Mouse (Mus musculus) midbrain, embryonic 16.5 days (tissue): ENCODE measurements around the gene Kcng3. TPM values are rescaled to one million over a fixed set of nuclear protein-coding genes. Genes with fewer than 3 reads are reported as not detected.

ENCODE experiments used
- ATAC-seq: fragments of 200-750 bp; cut with Nextera tagmentation; 2 replicates; pipeline ENCODE4 v1.8.0; 2017; ENCODE audit warnings: moderate TSS enrichment
- H3K27ac ChIP-seq: fragments of 300-500 bp; sonication (generic); 2 replicates; pipeline ENCODE4 v1.5.1; 2014; ENCODE audit warnings: mild to moderate bottlenecking, low read length, mixed read lengths
- H3K27me3 ChIP-seq: fragments of 300-500 bp; sonication (generic); 2 replicates; pipeline ENCODE4 v1.6.1; 2014; ENCODE audit warnings: low read depth, low read length, mixed read lengths; ENCODE audit not compliant: control insufficient read depth, insufficient read depth
- H3K36me3 ChIP-seq: fragments of 300-500 bp; sonication (generic); 2 replicates; pipeline ENCODE4 v1.6.1; 2014; ENCODE audit warnings: mild to moderate bottlenecking, low read length, moderate library complexity, mixed read lengths; ENCODE audit not compliant: control insufficient read depth, insufficient read depth
- H3K4me1 ChIP-seq: fragments of 300-500 bp; sonication (generic); 2 replicates; pipeline ENCODE4 v1.6.1; 2014; ENCODE audit warnings: mild to moderate bottlenecking, low read length, mixed read lengths; ENCODE audit not compliant: control insufficient read depth, insufficient read depth
- H3K4me2 ChIP-seq: fragments of 300-500 bp; sonication (generic); 2 replicates; pipeline ENCODE4 v1.6.1; 2014; ENCODE audit warnings: mild to moderate bottlenecking, low read length, mixed read lengths
- H3K4me3 ChIP-seq: fragments of 300-500 bp; sonication (generic); 2 replicates; pipeline ENCODE4 v1.5.1; 2014; ENCODE audit warnings: low read depth, mild to moderate bottlenecking, low read length, moderate library complexity, mixed read lengths
- H3K9ac ChIP-seq: fragments of 300-500 bp; sonication (generic); 2 replicates; pipeline ENCODE4 v1.6.1; 2014; ENCODE audit warnings: low read depth, low read length, mixed read lengths
- H3K9me3 ChIP-seq: fragments of 300-500 bp; sonication (generic); replicated peaks from 2 replicates; pipeline ENCODE4 v1.6.1; 2014; ENCODE audit warnings: mild to moderate bottlenecking, low read length, mixed read lengths; ENCODE audit not compliant: control insufficient read depth, poor library complexity, severe bottlenecking
- WGBS: fragments of 180-500 bp; shearing (Covaris S2); extraction: QIAGEN DNeasy Blood & Tissue Kit; methylation state at CpG from one replicate; pipeline ENCODE4 v1.1.7; 2014; 5-methylcytosine and 5-hydroxymethylcytosine counted together
- polyA plus RNA-seq: library from polyadenylated mRNA; unstranded; fragments of >200 nt; fragmentation: Nextera tagmentation; extraction: Ambion mirVana; gene quantifications from 2 replicates; pipeline ENCODE4 v1.2.1, GENCODE M21; 2015

Gene Kcng3
- 0.10 TPM in 1 of 2 replicates, not detected in the other for polyA plus RNA-seq

GRCm38 (mm10) chr17:83631783-83632652, at the start of gene Kcng3:
Gene Kcng3 (minus strand): TSS chr17:83631895.
- H3K27me3 ChIP-seq = peaks cover 36% of the 10 kb centered on the region
- no peaks in the 10 kb centered on the region for H3K9me3 ChIP-seq
- H3K9ac ChIP-seq = peak within 1 kb of the TSS; percentile 59
- no peak within 1 kb of the TSS for H3K27ac ChIP-seq
- WGBS = under 1% methylated on average over 67 of the region's 86 CpGs
- peak within 1 kb of the TSS; percentile 78 for H3K4me2 ChIP-seq
- peak within 1 kb of the TSS; percentile 56 for H3K4me3 ChIP-seq
- H3K36me3 ChIP-seq = no peaks in the 10 kb centered on the region
- H3K4me1 ChIP-seq = peaks cover 23% of the 10 kb centered on the region
- peak; percentile 66 for ATAC-seq

GRCm38 (mm10) chr17:83677370-83677769, 45.7 kb upstream of the Kcng3 start:
- WGBS = 75% methylated on average over 1 of the region's 1 CpGs

GRCm38 (mm10) chr17:83672685-83673084, 41.0 kb upstream of the Kcng3 start:
- H3K36me3 ChIP-seq = no peaks in the 10 kb centered on the region
- H3K4me2 ChIP-seq = no peak overlapping the region
- 88% methylated on average over 4 of the region's 4 CpGs for WGBS
- no peak overlapping the region for H3K4me3 ChIP-seq
- no peaks in the 10 kb centered on the region for H3K9me3 ChIP-seq
- no peaks in the 10 kb centered on the region for H3K27me3 ChIP-seq
- no peak for ATAC-seq
- H3K27ac ChIP-seq = no peak overlapping the region
- H3K9ac ChIP-seq = no peak overlapping the region
- H3K4me1 ChIP-seq = no peaks in the 10 kb centered on the region

More at GRCm38 (mm10) chr17:83677370-83677769, 45.7 kb upstream of the Kcng3 start:
- H3K36me3 ChIP-seq = no peaks in the 10 kb centered on the region
- no peak overlapping the region for H3K4me2 ChIP-seq
- no peaks in the 10 kb centered on the region for H3K4me1 ChIP-seq
- no peaks in the 10 kb centered on the region for H3K9me3 ChIP-seq
- no peak for ATAC-seq
- H3K4me3 ChIP-seq = no peak overlapping the region
- no peak overlapping the region for H3K27ac ChIP-seq
- H3K9ac ChIP-seq = no peak overlapping the region
- no peaks in the 10 kb centered on the region for H3K27me3 ChIP-seq

GRCm38 (mm10) chr17:83667934-83668690, 36.4 kb upstream of the Kcng3 start:
- Histone ChIP-seq H3K4me3 (no peak overlapping the region), H3K9ac (no peak overlapping the region), H3K27me3 (no peaks in the 10 kb centered on the region), H3K4me1 (no peaks in the 10 kb centered on the region), H3K36me3 (no peaks in the 10 kb centered on the region), H3K4me2 (no peak overlapping the region), H3K27ac (no peak overlapping the region), H3K9me3 (no peaks in the 10 kb centered on the region; the same call in 1 of the 2 replicates)
- no peak for ATAC-seq
- WGBS = 85% methylated on average over 3 of the region's 3 CpGs

- Histone ChIP-seq H3K4me2 (no peak overlapping the region), H3K4me3 (no peak overlapping the region), H3K9ac (no peak overlapping the region), H3K27ac (no peak overlapping the region), H3K36me3 (no peaks in the 10 kb centered on the region), H3K9me3 (no peaks in the 10 kb centered on the region; the same call in 1 of the 2 replicates), H3K4me1 (no peaks in the 10 kb centered on the region), H3K27me3 (no peaks in the 10 kb centered on the region)
- ATAC-seq = no peak
- WGBS = 78% methylated on average over 13 of the region's 13 CpGs
These were observed 35.0 kb upstream of the Kcng3 start for GRCm38 (mm10) chr17:83666597-83667287.

- Histone ChIP-seq H3K4me2 (no peak overlapping the region), H3K9ac (no peak overlapping the region), H3K27ac (no peak overlapping the region), H3K4me3 (no peak overlapping the region), H3K9me3 (no peaks in the 10 kb centered on the region; the same call in 1 of the 2 replicates), H3K4me1 (no peaks in the 10 kb centered on the region), H3K36me3 (no peaks in the 10 kb centered on the region), H3K27me3 (no peaks in the 10 kb centered on the region)
- WGBS = 51% methylated on average over 8 of the region's 8 CpGs
- no peak for ATAC-seq
These were observed 33.1 kb upstream of the Kcng3 start for GRCm38 (mm10) chr17:83664761-83665160.

GRCm38 (mm10) chr17:83658943-83659342, 27.2 kb upstream of the Kcng3 start:
- H3K4me2 ChIP-seq = no peak overlapping the region
- no peaks in the 10 kb centered on the region; the same call in 1 of the 2 replicates for H3K9me3 ChIP-seq
- H3K9ac ChIP-seq = no peak overlapping the region
- no peak overlapping the region for H3K4me3 ChIP-seq
- no peaks in the 10 kb centered on the region for H3K4me1 ChIP-seq
- no peak overlapping the region for H3K27ac ChIP-seq
- no peak for ATAC-seq
- H3K27me3 ChIP-seq = no peaks in the 10 kb centered on the region
- WGBS = 79% methylated on average over 1 of the region's 1 CpGs
- no peaks in the 10 kb centered on the region for H3K36me3 ChIP-seq

- Histone ChIP-seq H3K27ac (no peak overlapping the region), H3K27me3 (no peaks in the 10 kb centered on the region), H3K9me3 (no peaks in the 10 kb centered on the region), H3K9ac (no peak overlapping the region), H3K4me2 (no peak overlapping the region), H3K4me1 (no peaks in the 10 kb centered on the region), H3K4me3 (no peak overlapping the region), H3K36me3 (no peaks in the 10 kb centered on the region)
- ATAC-seq = no peak
- 83% methylated on average over 9 of the region's 9 CpGs for WGBS
These were observed 25.7 kb upstream of the Kcng3 start for GRCm38 (mm10) chr17:83657375-83657774.
